Mouse (Mus musculus): Measurements from ENCODE around the gene Fhit. TPM values are rescaled to one million over a fixed set of nuclear protein-coding genes. Genes with fewer than 3 reads are reported as not detected.

The Fhit gene
- polyA plus RNA-seq, 1 experiment, result 6.0 TPM

GRCm38 (mm10) chr14:9658445-9658844, 1503.4 kb downstream of the Fhit start:
- 45% methylated on average over 1 of the region's 1 CpGs for WGBS
- no peak for DNase-seq (ENCODE audit: low read depth, low spot score)

- 100% methylated on average over 1 of the region's 1 CpGs for WGBS
These were observed 1510.4 kb downstream of the Fhit start for GRCm38 (mm10) chr14:9651417-9651816.

DNA sequence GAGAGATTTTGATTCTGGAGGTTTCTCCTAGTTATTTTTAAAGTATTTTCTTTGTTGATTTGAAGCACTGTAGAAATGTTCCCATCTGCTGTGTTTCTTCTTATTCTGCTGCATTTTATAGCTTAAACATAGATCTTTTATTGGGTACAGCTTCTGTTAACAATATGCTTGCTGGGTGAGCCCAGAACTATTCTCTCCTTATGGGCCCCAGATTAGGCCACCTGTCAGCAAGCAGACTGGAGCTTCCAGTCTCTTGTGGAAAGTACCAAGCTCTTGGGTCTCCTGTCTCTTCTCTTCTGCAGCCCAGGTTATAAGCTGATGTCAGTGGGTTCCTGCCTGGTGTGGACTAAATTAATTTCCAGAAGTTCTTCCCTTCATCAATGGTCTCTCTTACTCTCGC, 1513.4 kb downstream of the Fhit start:
- DNase-seq (ENCODE audit: low read depth, low spot score), result no peak
- WGBS, result 86% methylated on average over 1 of the region's 1 CpGs

More at GRCm38 (mm10) chr14:9651417-9651816, 1510.4 kb downstream of the Fhit start:
- no peak for DNase-seq (ENCODE audit: low read depth, low spot score)

DNA sequence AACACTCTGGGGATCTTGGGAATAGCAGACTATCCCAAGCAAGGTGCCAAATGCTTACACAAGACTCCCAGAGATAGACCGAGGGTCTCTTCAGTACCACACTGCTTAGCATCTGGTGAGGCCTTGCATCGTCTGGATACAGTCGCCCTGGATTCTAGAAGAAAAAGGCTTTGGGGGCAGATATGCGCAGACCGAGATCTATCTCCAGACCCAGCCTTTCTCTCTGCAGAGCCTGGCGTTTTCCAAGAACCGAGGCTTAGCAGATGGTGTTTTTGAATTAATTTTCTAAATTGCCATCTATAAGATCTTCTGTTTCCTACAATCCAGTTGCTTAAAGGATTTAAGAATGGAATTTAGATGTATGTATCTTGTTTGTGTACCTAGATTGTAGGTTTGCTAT, 1515.6 kb downstream of the Fhit start:
- DNase-seq (ENCODE audit: low read depth, low spot score), result no peak
- 93% methylated on average over 7 of the region's 7 CpGs for WGBS

DNA sequence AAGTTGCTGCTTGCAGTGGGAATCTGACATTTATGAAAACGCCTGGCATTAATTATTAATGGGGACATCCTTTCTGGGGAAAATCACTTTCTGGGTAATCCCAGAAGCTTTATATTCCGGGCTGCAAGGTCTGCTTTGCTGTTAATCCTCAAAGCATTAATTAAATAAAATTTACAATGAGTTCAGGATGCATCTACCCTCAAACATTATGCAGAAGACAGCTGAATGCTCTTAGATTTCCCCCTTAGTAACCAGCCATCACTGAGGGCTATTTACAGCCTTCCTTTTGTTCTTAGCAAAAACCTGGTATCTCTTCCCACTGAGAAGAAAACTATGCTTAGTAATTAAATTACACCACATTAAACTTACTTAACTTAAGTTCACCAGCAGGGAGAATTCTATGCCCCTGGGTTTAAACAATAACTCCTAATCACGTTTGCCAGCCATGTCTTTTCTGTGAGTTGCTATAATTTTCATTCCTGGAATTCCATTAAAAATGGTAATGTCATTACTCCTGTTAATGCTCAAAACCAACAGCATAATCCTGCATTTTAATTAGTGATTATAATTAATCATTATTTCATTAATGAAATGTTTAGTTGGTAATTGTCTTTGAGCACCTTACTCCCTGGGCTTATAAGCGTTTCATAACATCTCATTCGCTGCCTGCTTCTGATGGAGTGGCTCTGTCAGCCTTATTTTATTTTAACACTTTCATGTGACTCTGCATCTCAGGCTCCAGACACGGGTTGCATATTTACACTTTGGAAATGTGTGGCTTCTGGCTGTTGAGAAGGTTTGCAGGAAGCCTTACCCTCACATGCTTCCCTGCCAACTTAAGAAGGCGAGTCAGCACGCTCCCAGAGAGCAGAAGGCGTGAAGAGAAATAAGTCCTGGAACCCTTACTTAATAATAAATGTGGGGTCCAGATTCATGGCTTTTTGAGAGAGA, 1517.3 kb downstream of the Fhit start:
- WGBS, result 58% methylated on average over 9 of the region's 9 CpGs
- DNase-seq (ENCODE audit: low read depth, low spot score), result no peak

DNA sequence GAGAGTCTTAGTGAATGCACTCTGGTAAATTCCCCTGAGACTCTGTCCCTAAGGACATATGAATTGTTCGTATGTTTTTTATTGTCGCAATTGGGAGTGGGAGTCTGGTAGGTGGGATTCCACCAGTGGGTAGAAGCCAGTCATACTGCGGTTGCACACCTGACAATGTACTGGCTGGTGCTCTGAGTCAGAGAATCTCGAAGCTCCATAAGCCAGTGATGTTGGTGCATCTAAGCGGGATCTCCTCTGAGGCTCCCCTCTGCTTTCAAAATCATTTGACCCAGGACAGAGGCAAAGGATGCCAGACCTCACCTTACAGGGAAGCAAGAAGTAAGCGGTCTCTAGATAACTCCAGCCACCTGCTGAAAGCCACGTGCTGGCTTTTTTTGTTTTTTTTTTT, 1518.1 kb downstream of the Fhit start:
- DNase-seq (ENCODE audit: low read depth, low spot score), result no peak
- whole genome bisulfite sequencing, result 76% methylated on average over 7 of the region's 7 CpGs

DNA sequence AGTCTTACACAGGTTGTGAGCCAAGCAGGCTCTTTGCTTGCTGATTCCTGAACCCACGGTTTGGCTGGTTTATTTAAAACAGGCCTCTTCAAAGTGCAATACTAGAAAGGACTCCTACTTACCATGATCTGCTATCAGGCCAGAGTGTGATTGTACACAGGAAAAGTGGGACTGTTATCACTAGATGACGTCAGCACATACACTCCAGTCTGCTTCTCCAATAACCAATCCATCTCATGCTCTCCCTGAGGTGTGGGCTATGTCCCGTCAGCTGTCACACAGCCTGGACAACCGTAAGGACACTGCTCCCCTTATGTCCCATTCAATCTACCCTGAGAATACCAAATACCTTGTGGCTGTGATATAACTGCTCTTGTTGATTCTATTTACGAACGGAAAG, 1519.2 kb downstream of the Fhit start:
- WGBS, result 83% methylated on average over 6 of the region's 6 CpGs
- no peak for DNase-seq (ENCODE audit: low read depth, low spot score)

GRCm38 (mm10) chr14:9642068-9642467, 1519.8 kb downstream of the Fhit start:
- no peak for DNase-seq (ENCODE audit: low read depth, low spot score)
- 89% methylated on average over 3 of the region's 3 CpGs for WGBS

DNA sequence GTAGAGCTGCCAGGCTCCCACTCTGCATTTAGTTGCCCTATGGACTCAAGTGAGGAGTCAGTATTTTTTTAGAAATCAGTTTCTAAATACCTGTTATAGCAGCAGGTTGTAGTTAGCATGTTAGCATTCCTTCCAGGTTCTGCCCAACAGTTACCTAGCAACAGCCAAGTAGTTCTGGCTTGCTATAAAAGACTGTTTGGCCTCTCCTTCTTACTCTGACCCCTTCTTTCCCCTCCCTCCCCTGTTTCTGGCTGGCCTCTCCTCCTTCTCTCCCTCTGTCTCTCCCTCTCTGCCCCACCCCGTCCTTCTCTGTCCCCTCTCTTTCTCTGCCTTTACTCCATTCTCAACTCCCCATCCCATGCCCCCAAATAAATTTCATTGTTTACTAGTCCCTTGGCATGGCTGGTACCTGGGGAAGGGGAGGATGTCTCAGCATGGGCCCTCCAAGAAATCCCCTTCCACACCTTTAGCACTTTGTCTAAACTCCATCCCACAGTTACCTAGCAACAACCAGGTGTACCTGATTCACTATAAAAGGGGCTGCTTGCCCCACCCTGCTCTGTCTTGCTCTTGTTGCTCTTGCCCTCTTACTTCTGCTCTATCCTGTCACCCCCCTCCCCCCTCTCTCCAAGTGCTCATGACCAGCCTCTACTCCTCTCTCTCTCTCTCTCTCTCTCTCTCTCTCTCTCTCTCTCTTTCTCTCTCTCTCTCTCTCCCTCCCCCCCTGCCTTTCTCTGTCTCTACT, 1527.4 kb downstream of the Fhit start:
- DNase-seq (ENCODE audit: low read depth, low spot score), result no peak

GRCm38 (mm10) chr14:9632537-9632936, 1529.3 kb downstream of the Fhit start:
- 52% methylated on average over 3 of the region's 3 CpGs for WGBS
- no peak for DNase-seq (ENCODE audit: low read depth, low spot score)

More for the DNA sequence above, 1527.4 kb downstream of the Fhit start:
- WGBS, result 50% methylated on average over 1 of the region's 1 CpGs

DNA sequence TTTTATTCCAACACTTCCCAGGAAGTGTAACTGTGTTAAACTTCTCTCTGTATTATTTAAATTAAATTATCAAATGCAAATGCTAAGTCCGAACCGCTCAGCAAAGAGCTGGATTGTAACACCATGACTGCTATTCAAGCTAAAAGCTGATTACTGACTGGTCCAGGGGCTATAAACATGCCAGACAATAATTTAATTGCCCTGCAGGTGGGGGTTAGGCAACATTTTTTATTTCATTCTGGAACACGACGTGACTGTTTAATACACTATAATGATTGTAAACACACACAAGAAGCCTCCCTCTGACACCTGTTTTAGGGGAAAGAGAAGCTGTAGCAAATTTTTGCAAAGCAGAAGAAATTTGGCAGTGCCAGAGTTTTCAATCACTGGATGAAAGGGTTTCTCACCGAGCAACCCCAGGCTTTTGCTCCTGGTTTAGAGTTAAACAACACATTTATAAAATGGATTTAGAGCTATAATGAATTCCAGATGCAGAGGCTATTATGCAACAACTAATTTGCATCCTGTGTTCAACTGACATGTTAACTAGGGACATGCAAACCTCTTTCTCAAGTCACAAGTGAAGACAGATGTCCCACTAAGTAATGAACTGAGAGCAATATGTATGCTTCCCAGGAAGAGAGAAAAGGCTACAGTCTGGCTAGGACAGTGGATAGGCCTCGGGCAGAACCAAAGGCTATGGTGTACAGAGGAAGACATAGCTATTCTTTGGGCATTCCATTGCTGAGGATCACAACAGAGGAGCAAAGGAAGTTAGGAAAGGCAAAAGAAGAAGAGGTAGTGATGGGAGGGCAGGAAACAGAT, 1538.4 kb downstream of the Fhit start:
- WGBS, result 39% methylated on average over 6 of the region's 6 CpGs

GRCm38 (mm10) chr14:9620902-9621540, 1540.8 kb downstream of the Fhit start:
- no peak for DNase-seq (ENCODE audit: low read depth, low spot score)
- 37% methylated on average over 3 of the region's 3 CpGs for WGBS

More for the DNA sequence above, 1538.4 kb downstream of the Fhit start:
- DNase-seq (ENCODE audit: low read depth, low spot score), result no peak

DNA sequence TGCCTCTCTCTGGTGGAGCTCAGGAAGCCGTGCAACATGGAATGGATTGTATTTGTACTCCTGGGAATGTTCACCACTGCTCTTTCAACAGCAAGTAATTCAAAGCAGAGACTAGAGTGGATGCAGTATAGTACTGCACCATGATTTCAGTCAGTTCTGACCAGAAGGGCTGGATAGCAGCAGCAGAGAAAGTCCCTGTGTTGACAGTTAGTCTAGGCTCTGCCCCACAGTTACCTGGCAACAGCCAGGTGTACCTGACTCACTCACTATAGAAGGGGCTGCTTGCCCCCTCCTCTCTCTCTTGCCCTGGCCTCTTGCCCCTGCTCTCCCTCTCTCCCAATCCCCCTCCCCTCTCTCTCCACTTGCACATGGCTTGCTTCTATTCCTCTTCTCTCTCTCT, 1542.0 kb downstream of the Fhit start:
- DNase-seq (ENCODE audit: low read depth, low spot score), result no peak
- 29% methylated on average over 1 of the region's 1 CpGs for WGBS

DNA sequence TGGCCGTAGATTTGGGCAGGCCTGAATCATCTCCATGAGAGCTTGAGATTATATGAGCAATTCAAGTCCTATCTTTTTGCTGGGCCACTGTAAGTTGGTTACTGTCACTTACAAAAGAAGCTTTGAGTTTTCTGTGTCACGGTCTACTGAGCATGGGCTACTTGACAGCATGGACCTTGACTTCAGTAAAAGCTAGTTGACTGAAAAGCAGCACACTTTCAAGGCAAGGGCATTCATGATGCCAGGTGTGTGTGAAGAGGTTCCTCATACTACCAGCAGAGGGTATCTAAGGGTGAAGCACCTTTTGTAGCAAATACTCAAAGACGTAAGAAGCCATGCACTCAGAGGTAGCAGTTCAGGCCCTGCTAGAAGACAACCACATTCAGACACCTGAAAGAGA, 1548.7 kb downstream of the Fhit start:
- DNase-seq (ENCODE audit: low read depth, low spot score), result no peak
- WGBS, result 94% methylated on average over 3 of the region's 3 CpGs

- DNase-seq (ENCODE audit: low read depth, low spot score), result no peak
- 74% methylated on average over 7 of the region's 7 CpGs for WGBS
These were observed 1552.7 kb downstream of the Fhit start for GRCm38 (mm10) chr14:9609120-9609519.

GRCm38 (mm10) chr14:9606584-9607377, 1555.1 kb downstream of the Fhit start:
- DNase-seq (ENCODE audit: low read depth, low spot score), result no peak

DNA sequence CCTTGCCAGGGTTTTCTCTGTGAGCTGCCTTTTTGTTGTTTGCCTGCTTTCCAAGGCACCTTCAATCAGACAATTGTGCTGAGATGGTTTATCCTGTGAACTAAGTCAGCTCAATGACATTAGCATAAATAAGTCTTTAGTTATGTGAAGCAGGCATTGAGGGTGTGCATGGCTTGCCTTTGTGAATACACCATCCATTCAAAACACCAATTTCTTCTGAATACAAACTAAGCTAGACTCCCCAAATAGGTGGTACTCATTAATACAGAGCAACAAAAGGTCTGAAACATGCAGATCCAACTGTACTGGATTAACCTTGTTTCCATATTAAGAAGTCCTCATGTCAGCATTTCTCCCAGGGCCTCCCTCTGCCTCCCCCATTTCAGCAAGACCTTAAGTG, 1561.6 kb downstream of the Fhit start:
- no peak for DNase-seq (ENCODE audit: low read depth, low spot score)

More at GRCm38 (mm10) chr14:9606584-9607377, 1555.1 kb downstream of the Fhit start:
- 30% methylated on average over 12 of the region's 12 CpGs for WGBS

DNA sequence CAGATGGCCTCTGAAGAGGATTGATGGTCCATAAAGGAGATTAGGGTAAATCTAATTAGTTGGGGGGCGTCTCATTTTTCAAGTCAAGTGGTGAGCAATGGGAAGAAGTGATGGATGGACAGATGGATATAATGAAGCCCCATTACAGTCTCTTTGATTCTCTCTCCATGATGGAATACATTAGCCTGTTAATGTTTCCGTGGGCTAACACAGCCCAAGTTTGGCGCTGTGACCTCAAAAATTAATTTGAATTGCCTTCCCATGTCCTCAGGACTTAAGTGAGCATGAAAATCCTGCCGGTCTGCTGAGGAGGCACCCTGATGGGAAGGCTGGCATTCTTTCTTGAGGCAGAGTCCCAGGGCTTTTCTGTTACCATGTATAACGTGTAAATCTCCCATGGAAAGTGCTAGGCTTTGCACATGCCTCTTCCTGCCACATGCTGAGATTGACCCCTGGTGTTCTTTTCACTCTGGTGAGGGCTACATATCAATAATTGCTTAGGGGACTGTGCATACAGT, 1564.3 kb downstream of the Fhit start:
- WGBS, result 85% methylated on average over 5 of the region's 5 CpGs
- no peak for DNase-seq (ENCODE audit: low read depth, low spot score)

Data from large intestine, adult 2 months (tissue).